Mouse (Mus musculus) bone marrow, adult 2 months (tissue): ENCODE results near the gene Fbxo11. TPM values are rescaled to one million over a fixed set of nuclear protein-coding genes. Genes with fewer than 3 reads are reported as not detected.
"Not testable (repeated sequence)": the region's sequence is repeated elsewhere in the genome, so short reads cannot be mapped to it uniquely, and the experiment has no call there.

ENCODE experiments used
- H3K27ac ChIP-seq: fragments of 200-500 bp; 2 replicates; pipeline ENCODE4 v1.5.1; 2012; ENCODE audit warnings: low read depth, mild to moderate bottlenecking, control low read depth, inconsistent platforms, low read length; ENCODE audit not compliant: control insufficient read depth, poor library complexity, insufficient read depth
- H3K4me1 ChIP-seq: fragments of 200-500 bp; 2 replicates; pipeline ENCODE4 v1.6.1; 2011; ENCODE audit warnings: low read length; ENCODE audit not compliant: control insufficient read depth, insufficient read depth
- H3K4me3 ChIP-seq: fragments of 200-500 bp; replicated peaks from 2 replicates; pipeline ENCODE3; 2011; ENCODE audit warnings: mild to moderate bottlenecking, low read depth, low read length, control low read depth; ENCODE audit not compliant: control insufficient read depth
- CTCF ChIP-seq: fragments of 200-500 bp; IDR thresholded peaks from 2 replicates; pipeline ENCODE4 v1.5.1; 2011; ENCODE audit warnings: low read length, control low read depth; ENCODE audit not compliant: control insufficient read depth, insufficient read depth
- POLR2A ChIP-seq: fragments of 200-500 bp; IDR thresholded peaks from 2 replicates; pipeline ENCODE4 v1.6.1; 2011; ENCODE audit warnings: low read depth, mild to moderate bottlenecking, control low read depth, low read length, borderline replicate concordance; ENCODE audit not compliant: control insufficient read depth
- WGBS: fragments of 180-500 bp; shearing (Covaris S2); methylation state at CpG from one replicate; pipeline ENCODE4 v1.1.7; 2018; 5-methylcytosine and 5-hydroxymethylcytosine counted together
- polyA plus RNA-seq: library from polyadenylated mRNA; stranded (reverse); fragments of >200 nt; gene quantifications from 2 replicates; pipeline ENCODE4 v1.2.4, GENCODE M21; 2011; ENCODE audit warnings: low replicate concordance; ENCODE audit not compliant: missing spikeins, insufficient read depth, insufficient read length

The Fbxo11 gene
- polyA plus RNA-seq, 1 experiment: 16.4 TPM

- Histone ChIP-seq H3K27ac (no peak overlapping the region), H3K4me3 (no peak overlapping the region), H3K4me1 (peaks cover 3% of the 10 kb centered on the region)
- TF ChIP-seq POLR2A (no peak), CTCF (no peak)
- WGBS: 86% methylated on average over 10 of the region's 10 CpGs
Observed at GRCm38 (mm10) chr17:87973261-87974167, 91.6 kb downstream of the Fbxo11 start.

- Histone ChIP-seq H3K4me1 (peaks cover 2% of the 10 kb centered on the region), H3K4me3 (no peak overlapping the region), H3K27ac (no peak overlapping the region)
- TF ChIP-seq CTCF: no peak
- TF ChIP-seq POLR2A: no peak
- 80% methylated on average over 5 of the region's 5 CpGs for whole genome bisulfite sequencing
Observed at GRCm38 (mm10) chr17:87972856-87973255, 92.2 kb downstream of the Fbxo11 start.

- H3K27ac ChIP-seq: peak overlapping the region; percentile 72
- H3K4me3 ChIP-seq, H3K4me1 ChIP-seq: not testable (repeated sequence)
- 54% methylated on average over 15 of the region's 15 CpGs for WGBS
Observed at GRCm38 (mm10) chr17:87971696-87972591, 93.1 kb downstream of the Fbxo11 start.

- H3K4me1 ChIP-seq, H3K27ac ChIP-seq, H3K4me3 ChIP-seq: not testable (repeated sequence)
- 67% methylated on average over 7 of the region's 8 CpGs for WGBS
Observed at GRCm38 (mm10) chr17:87968483-87968926, 96.6 kb downstream of the Fbxo11 start.

GRCm38 (mm10) chr17:87963081-87964075, 101.7 kb downstream of the Fbxo11 start:
- TF ChIP-seq POLR2A (no peak), CTCF (no peak)
- WGBS: 80% methylated on average over 14 of the region's 14 CpGs
- Histone ChIP-seq H3K4me3 (no peak overlapping the region), H3K27ac (no peak overlapping the region), H3K4me1 (no peaks in the 10 kb centered on the region)

GRCm38 (mm10) chr17:87959931-87960330, 105.2 kb downstream of the Fbxo11 start:
- not testable (repeated sequence) for H3K4me1 ChIP-seq, H3K4me3 ChIP-seq, H3K27ac ChIP-seq
- 86% methylated on average over 5 of the region's 5 CpGs for WGBS

- not testable (repeated sequence) for H3K27ac ChIP-seq, H3K4me3 ChIP-seq, H3K4me1 ChIP-seq
- 92% methylated on average over 11 of the region's 11 CpGs for WGBS
Observed at GRCm38 (mm10) chr17:87959406-87959805, 105.7 kb downstream of the Fbxo11 start.

- 69% methylated on average over 8 of the region's 8 CpGs for WGBS
- no peak; the same call in 1 of the 2 replicates for TF ChIP-seq CTCF
- TF ChIP-seq POLR2A: no peak
- H3K4me3 ChIP-seq: no peak overlapping the region
- H3K4me1 ChIP-seq: no peaks in the 10 kb centered on the region
- H3K27ac ChIP-seq: no peak overlapping the region
Observed at GRCm38 (mm10) chr17:87958283-87958682, 106.8 kb downstream of the Fbxo11 start.
